Mouse (Mus musculus) heart, adult 2 months (tissue): ENCODE measurements at regions not wholly inside any gene's neighbourhood (a gene's known extent, or its start where the extent isn't known, plus 50 kb on each side); places are given as distances from the start of the nearest gene placed in this dataset.

ENCODE experiments used
- DNase-seq, 2 experiments: peaks; one replicate each; pipeline ENCODE4 v3.0.0; 2021
- H3K27ac ChIP-seq: fragments of 200-600 bp; 2 replicates; pipeline ENCODE4 v1.8.1; 2022
- H3K27me3 ChIP-seq: fragments of 200-500 bp; 2 replicates; pipeline ENCODE4 v1.6.1; 2012; ENCODE audit warnings: mild to moderate bottlenecking, low read length, inconsistent platforms, mixed read lengths; ENCODE audit not compliant: control insufficient read depth, insufficient read depth
- H3K36me3 ChIP-seq: fragments of 200-500 bp; 2 replicates; pipeline ENCODE4 v1.6.1; 2012; ENCODE audit warnings: low read length, inconsistent platforms; ENCODE audit not compliant: control insufficient read depth, insufficient read depth
- H3K4me1 ChIP-seq: fragments of 200-500 bp; 2 replicates; pipeline ENCODE4 v1.6.1; 2011; ENCODE audit warnings: low read length; ENCODE audit not compliant: control insufficient read depth, insufficient read depth
- H3K4me3 ChIP-seq: fragments of 200-600 bp; 2 replicates; pipeline ENCODE4 v1.8.1; 2022
- H3K79me2 ChIP-seq: fragments of 200-500 bp; replicated peaks from 2 replicates; pipeline ENCODE4 v1.6.1; 2012; ENCODE audit warnings: mild to moderate bottlenecking, inconsistent platforms, low read length, moderate library complexity, mixed read lengths; ENCODE audit not compliant: control insufficient read depth, insufficient read depth
- H3K9ac ChIP-seq: fragments of 200-500 bp; 2 replicates; pipeline ENCODE4 v1.6.1; 2012; ENCODE audit warnings: low read depth, mild to moderate bottlenecking, control low read depth, inconsistent platforms, low read length, mixed read lengths
- CTCF ChIP-seq: fragments of 200-600 bp; IDR thresholded peaks from 2 replicates; pipeline ENCODE4 v1.8.1; 2022; ENCODE audit warnings: antibody characterized with exemption, mild to moderate bottlenecking, moderate library complexity
- EP300 ChIP-seq: fragments of 200-500 bp; IDR thresholded peaks from 2 replicates; pipeline ENCODE4 v1.6.1; 2011; ENCODE audit warnings: low read depth, low read length, control low read depth; ENCODE audit not compliant: insufficient read depth
- POLR2A ChIP-seq: fragments of 200-500 bp; IDR thresholded peaks from 2 replicates; pipeline ENCODE4 v1.6.1; 2011; ENCODE audit warnings: mild to moderate bottlenecking, low read depth, low read length, control low read depth; ENCODE audit not compliant: insufficient read depth
- WGBS: fragments of 180-500 bp; shearing (Covaris S2); methylation state at CpG from one replicate; pipeline ENCODE4 v1.1.7; 2018; 5-methylcytosine and 5-hydroxymethylcytosine counted together
- intact Hi-C: fragments of 180-260 bp; cut with DNase I; formaldehyde crosslinking; loops from one replicate; pipeline ENCODE4 v1.15.1; 2025

DNA sequence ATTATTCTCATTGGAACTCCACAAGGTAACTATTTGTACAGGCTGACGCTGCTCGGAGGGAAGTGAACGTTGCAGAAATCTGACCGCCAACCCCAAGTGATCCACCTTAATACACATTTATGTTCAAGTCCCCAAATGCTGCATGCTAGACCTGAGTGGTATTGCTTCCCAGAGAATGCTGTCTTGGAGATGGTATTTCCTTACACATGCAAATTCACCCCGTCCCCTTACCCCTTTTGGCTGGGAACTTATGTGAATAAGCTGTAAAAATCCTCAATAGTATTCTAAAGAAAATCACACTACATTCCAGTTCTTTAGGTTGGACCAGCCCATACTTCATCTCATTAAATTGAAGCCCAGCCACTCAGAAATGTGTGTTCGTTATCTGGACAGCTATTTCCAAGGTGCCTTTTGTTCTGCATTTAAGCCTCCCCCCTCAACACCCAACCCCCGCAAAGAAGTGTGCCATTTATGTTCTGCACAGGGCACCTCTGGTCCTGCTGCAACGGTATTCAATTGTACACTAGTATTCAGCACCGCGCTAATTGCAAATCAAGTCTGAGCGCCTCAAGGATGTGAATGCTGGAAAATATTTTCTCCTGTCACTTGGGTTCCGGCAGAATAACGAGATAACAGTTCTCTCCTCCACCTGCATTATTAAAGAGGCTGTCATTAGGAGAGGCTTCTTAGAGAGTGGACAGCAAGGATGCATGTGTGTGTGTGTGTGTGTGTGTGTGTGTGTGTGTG is 278.0 kb upstream of the Tas2r119 start:
- H3K4me3 ChIP-seq: no peak overlapping the region
- no peaks in the 10 kb centered on the region for H3K4me1 ChIP-seq
- 71% methylated on average over 13 of the region's 13 CpGs for WGBS
- TF ChIP-seq EP300 (no peak), CTCF (no peak), POLR2A (no peak)
- H3K36me3 ChIP-seq: no peaks in the 10 kb centered on the region
- no peak overlapping the region for H3K27ac ChIP-seq
- H3K9ac ChIP-seq: no peak overlapping the region
- DNase-seq: no peak
- no peaks in the 10 kb centered on the region for H3K27me3 ChIP-seq
- intact Hi-C loops: no loop called here
- H3K79me2 ChIP-seq: no peaks in the 10 kb centered on the region

GRCm38 (mm10) chr15:31900325-31900724 is 276.8 kb upstream of the Tas2r119 start:
- intact Hi-C loops: no loop called here
- no peak overlapping the region for H3K27ac ChIP-seq
- DNase-seq: no peak
- no peaks in the 10 kb centered on the region for H3K27me3 ChIP-seq
- WGBS: 60% methylated on average over 4 of the region's 4 CpGs
- no peaks in the 10 kb centered on the region for H3K4me1 ChIP-seq
- no peak overlapping the region for H3K4me3 ChIP-seq
- H3K79me2 ChIP-seq: no peaks in the 10 kb centered on the region
- TF ChIP-seq CTCF: no peak
- H3K36me3 ChIP-seq: no peaks in the 10 kb centered on the region
- H3K9ac ChIP-seq: no peak overlapping the region

GRCm38 (mm10) chr15:31908432-31908831 is 268.7 kb upstream of the Tas2r119 start:
- intact Hi-C loops: no loop called here
- H3K4me1 ChIP-seq: no peaks in the 10 kb centered on the region
- H3K4me3 ChIP-seq: no peak overlapping the region
- H3K9ac ChIP-seq: no peak overlapping the region
- H3K27me3 ChIP-seq: no peaks in the 10 kb centered on the region
- 72% methylated on average over 9 of the region's 9 CpGs for WGBS
- TF ChIP-seq CTCF: no peak
- TF ChIP-seq POLR2A: no peak
- no peak for TF ChIP-seq EP300
- H3K79me2 ChIP-seq: no peaks in the 10 kb centered on the region
- no peaks in the 10 kb centered on the region for H3K36me3 ChIP-seq
- no peak overlapping the region for H3K27ac ChIP-seq
- no peak for DNase-seq

DNA sequence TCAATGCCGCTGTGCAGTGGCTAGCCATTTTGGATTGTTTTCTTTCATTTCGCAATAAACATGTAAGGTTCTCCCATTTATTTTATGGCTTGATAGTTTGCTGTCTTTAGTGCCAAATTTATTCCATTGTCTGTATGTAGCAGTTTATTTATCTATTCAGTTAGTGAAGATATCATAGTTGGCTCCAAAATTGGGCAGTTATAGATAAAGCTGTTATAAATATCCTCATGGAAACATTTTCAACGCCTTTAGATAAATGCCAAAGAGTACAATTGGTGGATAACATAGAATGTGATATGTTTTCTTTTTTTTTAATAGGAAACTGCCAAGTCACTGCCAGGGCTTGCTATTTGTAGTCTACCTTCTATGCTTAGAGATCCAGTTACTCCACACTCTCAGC is 265.1 kb upstream of the Tas2r119 start:
- no peaks in the 10 kb centered on the region for H3K27me3 ChIP-seq
- H3K4me3 ChIP-seq: no peak overlapping the region
- intact Hi-C loops: no loop called here
- TF ChIP-seq EP300 (no peak), CTCF (no peak), POLR2A (no peak)
- no peak overlapping the region for H3K9ac ChIP-seq
- H3K4me1 ChIP-seq: no peaks in the 10 kb centered on the region
- WGBS: 59% methylated on average over 3 of the region's 3 CpGs
- no peaks in the 10 kb centered on the region for H3K79me2 ChIP-seq
- DNase-seq: no peak
- no peaks in the 10 kb centered on the region for H3K36me3 ChIP-seq
- no peak overlapping the region for H3K27ac ChIP-seq

GRCm38 (mm10) chr15:31921485-31921884 is 255.6 kb upstream of the Tas2r119 start:
- Histone ChIP-seq H3K4me3 (no peak overlapping the region), H3K36me3 (no peaks in the 10 kb centered on the region), H3K27me3 (no peaks in the 10 kb centered on the region), H3K4me1 (no peaks in the 10 kb centered on the region), H3K27ac (no peak overlapping the region), H3K79me2 (no peaks in the 10 kb centered on the region), H3K9ac (no peak overlapping the region)
- 40% methylated on average over 3 of the region's 3 CpGs for WGBS
- TF ChIP-seq POLR2A (no peak), CTCF (no peak), EP300 (no peak)
- intact Hi-C loops: no loop called here
- peak in 1 of 2 experiments; percentile 4 for DNase-seq

DNA sequence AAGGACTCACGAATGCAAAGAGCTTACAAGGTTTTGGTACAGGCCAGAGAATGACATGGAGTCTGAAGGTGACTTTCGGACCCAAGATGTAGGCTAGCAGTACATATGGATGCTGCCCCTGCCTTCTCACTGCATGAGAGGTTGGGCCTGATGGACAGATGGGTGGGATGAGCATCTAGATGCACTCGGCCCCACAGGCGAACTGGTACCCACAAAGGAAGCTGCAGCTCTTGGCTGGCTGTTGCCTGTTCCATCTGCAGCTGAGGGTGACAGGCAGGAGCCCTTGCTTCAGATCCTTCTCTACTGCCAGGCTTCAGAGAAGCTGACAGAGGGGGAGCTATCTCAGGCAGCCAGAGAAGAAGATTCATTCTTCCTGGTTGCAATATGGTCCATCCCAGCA is 216.8 kb upstream of the Tas2r119 start:
- Histone ChIP-seq H3K27me3 (no peaks in the 10 kb centered on the region), H3K9ac (no peak overlapping the region), H3K27ac (no peak overlapping the region), H3K4me1 (no peaks in the 10 kb centered on the region), H3K4me3 (no peak overlapping the region), H3K79me2 (no peaks in the 10 kb centered on the region), H3K36me3 (no peaks in the 10 kb centered on the region)
- DNase-seq: no peak
- TF ChIP-seq POLR2A: no peak
- no peak for TF ChIP-seq EP300
- TF ChIP-seq CTCF: no peak
- WGBS: 71% methylated on average over 4 of the region's 4 CpGs
- intact Hi-C loops: no loop called here
